Mouse (Mus musculus) thymus, adult 2 months (tissue): ENCODE data around the gene Slpi.

Experiments
- CTCF ChIP-seq: fragments of 200-500 bp; IDR thresholded peaks from 2 replicates; pipeline ENCODE4 v1.5.1; 2012; ENCODE audit warnings: mild to moderate bottlenecking, control low read depth, low read length, moderate library complexity, borderline replicate concordance; ENCODE audit not compliant: control insufficient read depth, poor library complexity, insufficient read depth; ENCODE audit errors: extremely low read depth
- POLR2A ChIP-seq: fragments of 200-500 bp; IDR thresholded peaks from 2 replicates; pipeline ENCODE4 v1.6.1; 2012; ENCODE audit warnings: mild to moderate bottlenecking, low read length, control low read depth, moderate library complexity; ENCODE audit not compliant: control insufficient read depth, poor library complexity, insufficient read depth; ENCODE audit errors: extremely low read depth

DNA sequence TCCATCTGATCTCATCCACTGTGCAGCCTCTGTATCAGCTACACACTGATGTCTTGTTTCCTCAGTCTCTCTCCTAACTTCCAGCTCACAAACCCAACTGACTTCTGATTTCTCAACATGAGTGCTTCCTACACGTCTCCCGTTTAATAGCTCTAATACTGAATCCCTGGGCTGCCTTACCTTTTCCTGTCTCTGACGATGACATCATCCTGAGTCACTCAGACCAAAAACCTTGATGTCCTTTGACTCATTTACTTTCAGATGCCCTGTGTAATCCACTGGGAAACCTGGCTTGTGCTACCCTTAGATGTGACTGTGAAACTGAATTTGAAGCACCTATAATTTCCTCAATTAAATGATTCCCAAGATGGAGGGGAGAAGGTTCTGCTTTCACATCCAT lies 5.9 kb downstream of the Slpi start:
- TF ChIP-seq POLR2A (no peak), CTCF (no peak)
